Mouse (Mus musculus) heart, postnatal 0 days (tissue): ENCODE measurements around the gene Cbl. TPM values are rescaled to one million over a fixed set of nuclear protein-coding genes. Genes with fewer than 3 reads are reported as not detected.

Experiments
- ATAC-seq: fragments of 200-750 bp; cut with Nextera tagmentation; 2 replicates; pipeline ENCODE4 v1.8.0; 2017; ENCODE audit warnings: low read depth, moderate number of reproducible peaks, moderate library complexity; ENCODE audit not compliant: insufficient read depth
- DNase-seq: peaks from one replicate; pipeline ENCODE4 v3.0.0-alpha.2; 2016; ENCODE audit warnings: low spot score
- H3K27ac ChIP-seq: fragments of 300-500 bp; sonication (generic); 2 replicates; pipeline ENCODE4 v1.5.1; 2014; ENCODE audit warnings: low read depth, mild to moderate bottlenecking
- H3K27me3 ChIP-seq: fragments of 300-500 bp; sonication (generic); 2 replicates; pipeline ENCODE4 v1.6.1; 2014; ENCODE audit warnings: low read length, mixed read lengths; ENCODE audit not compliant: control insufficient read depth, insufficient read depth
- H3K36me3 ChIP-seq: fragments of 300-500 bp; sonication (generic); replicated peaks from 2 replicates; pipeline ENCODE4 v1.6.1; 2014; ENCODE audit warnings: low read length, mixed read lengths; ENCODE audit not compliant: control insufficient read depth, insufficient read depth
- H3K4me1 ChIP-seq: fragments of 300-500 bp; sonication (generic); 2 replicates; pipeline ENCODE4 v1.6.1; 2014; ENCODE audit warnings: antibody characterized with exemption; ENCODE audit not compliant: control insufficient read depth, insufficient read depth
- H3K4me2 ChIP-seq: fragments of 300-500 bp; sonication (generic); 2 replicates; pipeline ENCODE4 v1.6.1; 2014; ENCODE audit warnings: low read depth, mild to moderate bottlenecking, low read length, moderate library complexity
- H3K4me3 ChIP-seq: fragments of 300-500 bp; sonication (generic); 2 replicates; pipeline ENCODE4 v1.5.1; 2014; ENCODE audit warnings: low read depth, low read length
- H3K9ac ChIP-seq: fragments of 300-500 bp; sonication (generic); replicated peaks from 2 replicates; pipeline ENCODE4 v1.6.1; 2014; ENCODE audit warnings: low read depth, low read length, mixed read lengths
- H3K9me3 ChIP-seq: fragments of 300-500 bp; sonication (generic); replicated peaks from 2 replicates; pipeline ENCODE4 v1.6.1; 2016; ENCODE audit warnings: low read length; ENCODE audit not compliant: control insufficient read depth
- CTCF ChIP-seq: IDR thresholded peaks from 2 replicates; pipeline ENCODE4 v1.5.1; 2016; ENCODE audit warnings: antibody characterized with exemption, control low read depth, low read depth
- EP300 ChIP-seq: IDR thresholded peaks from 2 replicates; pipeline ENCODE4 v1.6.1; 2016; ENCODE audit warnings: antibody characterized with exemption, low read depth
- WGBS: fragments of 180-500 bp; shearing (Covaris S2); extraction: QIAGEN DNeasy Blood & Tissue Kit; methylation state at CpG from one replicate; pipeline ENCODE4 v1.1.7; 2014; 5-methylcytosine and 5-hydroxymethylcytosine counted together
- polyA plus RNA-seq: library from polyadenylated mRNA; unstranded; fragments of >200 nt; fragmentation: Nextera tagmentation; extraction: Ambion mirVana; gene quantifications from 2 replicates; pipeline ENCODE4 v1.2.1, GENCODE M21; 2015
- total RNA-seq: library from RNA; depleted of rRNA; stranded (reverse); fragments of >200 nt; gene quantifications from 2 replicates; pipeline ENCODE4 v1.2.3, GENCODE M21; 2014; ENCODE audit warnings: low replicate concordance; rRNA removed

The Cbl gene
- total and polyA plus RNA-seq, 2 experiments from 2014 or later, result 5.2 to 17.6 TPM

DNA sequence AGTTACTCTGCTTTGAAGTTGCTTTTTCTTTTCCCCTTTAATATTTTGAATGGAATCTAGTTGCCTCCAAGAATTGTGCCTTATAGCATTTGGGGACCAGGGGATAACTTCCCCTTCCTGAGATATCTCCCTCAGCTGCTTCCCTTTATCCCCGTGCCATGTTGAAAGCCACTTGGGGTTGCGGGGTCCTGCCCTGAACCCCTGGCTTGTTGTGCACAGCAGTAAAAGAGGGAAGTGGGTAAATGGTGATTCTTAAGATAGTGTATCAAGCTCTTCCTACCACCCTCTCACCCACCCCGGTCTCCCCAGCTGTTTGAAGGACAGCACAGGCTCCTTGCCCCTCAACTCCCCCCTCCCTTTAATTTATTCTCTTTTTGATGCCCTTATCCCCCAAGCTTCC is 139.1 kb downstream of the Cbl start:
- H3K4me2 ChIP-seq, result no peak overlapping the region
- DNase-seq (no peak), ATAC-seq (no peak)
- no peaks in the 10 kb centered on the region for H3K27me3 ChIP-seq
- TF ChIP-seq EP300, result no peak
- TF ChIP-seq CTCF, result no peak
- no peaks in the 10 kb centered on the region for H3K9me3 ChIP-seq
- H3K4me3 ChIP-seq, result no peak overlapping the region
- no peak overlapping the region for H3K9ac ChIP-seq
- peaks cover 57% of the 10 kb centered on the region for H3K36me3 ChIP-seq
- no peak overlapping the region for H3K27ac ChIP-seq
- H3K4me1 ChIP-seq, result peaks cover 11% of the 10 kb centered on the region; the same call in 1 of the 2 replicates
- 78% methylated on average over 3 of the region's 3 CpGs for WGBS

DNA sequence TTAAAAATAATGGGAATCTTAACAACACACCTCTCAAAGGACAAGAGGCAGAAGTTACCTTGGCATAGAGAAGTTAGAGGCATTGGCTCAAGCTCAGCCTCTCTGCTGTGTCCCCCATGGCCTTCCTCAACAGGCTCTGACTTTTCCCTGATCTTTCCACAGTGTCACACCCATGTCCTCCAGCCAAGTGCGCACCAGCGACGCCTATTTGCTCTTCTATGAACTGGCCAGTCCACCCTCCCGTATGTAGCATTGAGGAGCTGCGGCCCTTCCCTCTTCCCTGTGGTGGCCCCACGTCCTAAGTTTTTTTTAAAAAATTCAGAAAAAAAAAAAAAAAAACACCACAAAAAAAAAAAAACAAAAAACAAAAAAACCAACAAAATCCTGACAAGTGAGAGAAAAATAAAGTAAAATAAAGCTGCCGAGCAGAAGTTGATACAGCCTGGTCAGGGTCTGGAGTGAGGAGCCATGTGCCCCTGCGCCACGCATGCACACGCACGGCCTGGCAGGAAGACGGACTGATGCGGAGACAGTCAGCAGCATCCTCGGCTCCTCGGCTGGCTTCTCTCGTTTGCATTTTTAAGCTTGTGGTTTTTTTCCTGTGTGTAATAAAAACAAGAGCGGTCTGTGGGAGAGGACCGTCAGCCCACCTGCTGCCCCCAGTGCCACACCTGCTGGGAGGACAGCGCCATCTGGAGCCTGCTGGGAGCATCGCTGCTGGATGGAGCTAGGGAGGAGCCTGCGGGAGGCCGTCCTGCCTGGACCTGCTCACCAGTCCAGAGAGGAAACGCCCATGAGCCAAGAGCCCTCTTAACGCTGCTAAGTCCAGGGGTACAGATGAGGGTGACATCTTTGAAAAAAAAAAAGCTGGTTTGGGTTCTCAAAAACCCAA is 140.0 kb downstream of the Cbl start:
- DNase-seq, result peak; percentile 66
- peak; percentile 80 for TF ChIP-seq CTCF
- no peak for TF ChIP-seq EP300
- 36% methylated on average over 24 of the region's 24 CpGs for WGBS
- no peaks in the 10 kb centered on the region for H3K9me3 ChIP-seq
- peaks cover 60% of the 10 kb centered on the region for H3K36me3 ChIP-seq
- H3K4me2 ChIP-seq, result no peak overlapping the region
- H3K4me1 ChIP-seq, result peaks cover 20% of the 10 kb centered on the region
- peak overlapping the region; percentile 57; the same call in 1 of the 2 replicates for H3K27ac ChIP-seq
- H3K4me3 ChIP-seq, result no peak overlapping the region
- no peak overlapping the region for H3K9ac ChIP-seq
- ATAC-seq, result peak; percentile 71
- H3K27me3 ChIP-seq, result no peaks in the 10 kb centered on the region

Other genes with a start within 250 kb of the Cbl start
- 6.3 and 12.5 TPM in 2 replicates for gene Thy1, start 190.7 kb downstream of the Cbl start, total RNA-seq
- gene Thy1, start 190.7 kb downstream of the Cbl start, polyA plus RNA-seq, result 3.6 and 4.4 TPM in 2 replicates
- 44.9 and 48.6 TPM in 2 replicates for gene Usp2, start 167.0 kb downstream of the Cbl start, total RNA-seq
- 114 and 121 TPM in 2 replicates for gene Usp2, start 167.0 kb downstream of the Cbl start, polyA plus RNA-seq
- not detected in 2 replicates for gene Mfrp, start 132.3 kb downstream of the Cbl start, total RNA-seq
- not detected in 2 replicates for gene Mfrp, start 132.3 kb downstream of the Cbl start, polyA plus RNA-seq
- gene C1qtnf5, start 126.8 kb downstream of the Cbl start, total RNA-seq, result 9.0 TPM in 2 replicates
- gene C1qtnf5, start 126.8 kb downstream of the Cbl start, polyA plus RNA-seq, result 4.1 and 4.5 TPM in 2 replicates
- gene Gm49380, start 120.5 kb downstream of the Cbl start, total RNA-seq, result not detected in 2 replicates
- gene Gm49380, start 120.5 kb downstream of the Cbl start, polyA plus RNA-seq, result 0.10 TPM in 1 of 2 replicates, not detected in the other
- 13.0 and 16.6 TPM in 2 replicates for gene Rnf26, start 120.5 kb downstream of the Cbl start, total RNA-seq
- gene Rnf26, start 120.5 kb downstream of the Cbl start, polyA plus RNA-seq, result 13.7 and 14.1 TPM in 2 replicates
- gene Mcam, start 99.6 kb downstream of the Cbl start, total RNA-seq, result 190 and 209 TPM in 2 replicates
- gene Mcam, start 99.6 kb downstream of the Cbl start, polyA plus RNA-seq, result 47.1 and 54.2 TPM in 2 replicates
- not detected in 2 replicates for gene Ccdc153, start 6.6 kb upstream of the Cbl start, total RNA-seq
- gene Ccdc153, start 6.6 kb upstream of the Cbl start, polyA plus RNA-seq, result 2.0 TPM in 1 of 2 replicates, not detected in the other
- gene Pdzd3, start 17.4 kb upstream of the Cbl start, total RNA-seq, result not detected in 2 replicates
- 0.07 and 0.10 TPM in 2 replicates for gene Pdzd3, start 17.4 kb upstream of the Cbl start, polyA plus RNA-seq
- gene Nlrx1, start 34.5 kb upstream of the Cbl start, total RNA-seq, result 10.4 and 15.4 TPM in 2 replicates
- 8.9 and 10.2 TPM in 2 replicates for gene Nlrx1, start 34.5 kb upstream of the Cbl start, polyA plus RNA-seq
- gene Abcg4, start 54.6 kb upstream of the Cbl start, total RNA-seq, result 1.7 and 2.1 TPM in 2 replicates
- gene Abcg4, start 54.6 kb upstream of the Cbl start, polyA plus RNA-seq, result 0.49 and 0.69 TPM in 2 replicates
- 14.8 and 26.3 TPM in 2 replicates for gene Hinfp, start 71.6 kb upstream of the Cbl start, total RNA-seq
- 7.6 and 9.4 TPM in 2 replicates for gene Hinfp, start 71.6 kb upstream of the Cbl start, polyA plus RNA-seq
- gene C2cd2l, start 86.2 kb upstream of the Cbl start, total RNA-seq, result 14.5 and 16.8 TPM in 2 replicates
- 4.7 and 5.0 TPM in 2 replicates for gene C2cd2l, start 86.2 kb upstream of the Cbl start, polyA plus RNA-seq
- gene Dpagt1, start 92.0 kb upstream of the Cbl start, total RNA-seq, result 27.6 and 33.3 TPM in 2 replicates
- 24.5 and 25.2 TPM in 2 replicates for gene Dpagt1, start 92.0 kb upstream of the Cbl start, polyA plus RNA-seq
- 285 and 447 TPM in 2 replicates for gene H2afx, start 100.6 kb upstream of the Cbl start, total RNA-seq
- gene H2afx, start 100.6 kb upstream of the Cbl start, polyA plus RNA-seq, result 69.3 and 71.2 TPM in 2 replicates
- 61.5 and 96.3 TPM in 2 replicates for gene Hmbs, start 110.2 kb upstream of the Cbl start, total RNA-seq
- gene Hmbs, start 110.2 kb upstream of the Cbl start, polyA plus RNA-seq, result 81.3 and 84.0 TPM in 2 replicates
- 25.0 and 27.8 TPM in 2 replicates for gene Vps11, start 127.6 kb upstream of the Cbl start, total RNA-seq
- gene Vps11, start 127.6 kb upstream of the Cbl start, polyA plus RNA-seq, result 17.7 TPM in 2 replicates
- gene Hyou1, start 145.4 kb upstream of the Cbl start, total RNA-seq, result 35.5 and 37.8 TPM in 2 replicates
- gene Hyou1, start 145.4 kb upstream of the Cbl start, polyA plus RNA-seq, result 5.4 and 5.9 TPM in 2 replicates
- 83.8 and 97.2 TPM in 2 replicates for gene Slc37a4, start 162.8 kb upstream of the Cbl start, total RNA-seq
- gene Slc37a4, start 162.8 kb upstream of the Cbl start, polyA plus RNA-seq, result 32.2 and 35.1 TPM in 2 replicates
- 302 and 464 TPM in 2 replicates for gene Rps25, start 173.1 kb upstream of the Cbl start, total RNA-seq
- 1,421 and 1,578 TPM in 2 replicates for gene Rps25, start 173.1 kb upstream of the Cbl start, polyA plus RNA-seq
- gene Trappc4, start 173.6 kb upstream of the Cbl start, total RNA-seq, result 30.8 and 58.4 TPM in 2 replicates
- 72.5 and 79.0 TPM in 2 replicates for gene Trappc4, start 173.6 kb upstream of the Cbl start, polyA plus RNA-seq
- 13.7 and 45.1 TPM in 2 replicates for gene Ccdc84, start 184.5 kb upstream of the Cbl start, total RNA-seq
- gene Ccdc84, start 184.5 kb upstream of the Cbl start, polyA plus RNA-seq, result 17.2 and 17.7 TPM in 2 replicates
- not detected in 2 replicates for gene Foxr1, start 207.1 kb upstream of the Cbl start, total RNA-seq
- gene Foxr1, start 207.1 kb upstream of the Cbl start, polyA plus RNA-seq, result not detected in 2 replicates
- gene Upk2, start 220.9 kb upstream of the Cbl start, total RNA-seq, result 18.0 TPM in 1 of 2 replicates, not detected in the other
- not detected in 2 replicates for gene Upk2, start 220.9 kb upstream of the Cbl start, polyA plus RNA-seq
- gene Bcl9l, start 248.8 kb upstream of the Cbl start, total RNA-seq, result 12.4 and 33.9 TPM in 2 replicates
- 4.4 and 5.2 TPM in 2 replicates for gene Bcl9l, start 248.8 kb upstream of the Cbl start, polyA plus RNA-seq